Mouse (Mus musculus): ENCODE results near the gene Gm20708. TPM values are rescaled to one million over a fixed set of nuclear protein-coding genes. Genes with fewer than 3 reads are reported as not detected.

Gm20708 gene
- total RNA-seq, 2 experiments from 2014 or later = 31.9 to 62.3 TPM

GRCm38 (mm10) chr11:117880336-117880976, 71.0 kb downstream of the Gm20708 start:
- no peak for ATAC-seq (replicated peaks; ENCODE audit: low FRiP score, poor library complexity, severe bottlenecking)

- ATAC-seq (replicated peaks; ENCODE audit: low FRiP score, poor library complexity, severe bottlenecking) = no peak
Measured at GRCm38 (mm10) chr11:117880977-117881358, 71.5 kb downstream of the Gm20708 start.

- ATAC-seq (replicated peaks; ENCODE audit: low FRiP score, poor library complexity, severe bottlenecking) = no peak
Measured at GRCm38 (mm10) chr11:117881787-117882186, 72.3 kb downstream of the Gm20708 start.

DNA sequence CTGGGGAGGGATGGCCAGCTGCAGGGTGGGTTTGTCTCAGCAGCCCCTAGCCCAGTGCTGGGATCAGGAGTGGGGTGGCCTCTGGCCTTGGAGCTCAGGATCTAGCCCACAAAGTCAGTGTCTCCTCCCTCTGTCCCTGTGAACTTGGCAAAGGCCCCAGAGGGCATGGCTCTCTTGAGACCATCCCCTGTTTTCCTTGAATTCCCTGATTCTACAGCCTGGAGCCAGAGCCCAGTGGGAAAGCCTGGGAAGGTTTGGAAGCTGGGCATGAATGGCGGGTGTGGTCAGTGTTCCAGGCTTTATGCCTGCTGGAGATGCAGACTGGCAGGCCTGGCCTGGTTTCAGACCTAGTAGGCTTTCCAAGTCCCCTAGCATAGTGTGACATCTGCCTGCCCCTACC, 72.7 kb downstream of the Gm20708 start:
- ATAC-seq (replicated peaks; ENCODE audit: low FRiP score, poor library complexity, severe bottlenecking) = no peak

DNA sequence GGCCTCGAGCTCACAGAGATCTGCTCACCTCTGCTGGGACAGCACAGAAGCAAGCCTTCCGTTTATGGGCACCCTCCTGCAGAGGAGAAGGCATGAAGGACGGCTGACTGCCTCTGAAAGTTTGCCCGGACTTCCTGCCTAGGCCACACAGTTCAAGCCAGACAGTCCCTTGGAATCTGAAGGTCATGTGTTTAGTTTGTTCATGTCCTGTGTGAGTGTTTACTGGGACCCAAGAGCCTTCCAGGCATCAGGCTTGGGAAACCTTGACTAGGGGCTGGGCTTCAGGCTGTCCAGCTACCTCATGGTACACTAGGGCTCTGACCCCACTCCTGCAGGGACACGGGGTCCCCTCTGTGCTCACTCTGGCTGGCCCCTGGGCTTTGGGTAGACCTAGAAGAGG, 76.5 kb downstream of the Gm20708 start:
- ATAC-seq (replicated peaks; ENCODE audit: low FRiP score, poor library complexity, severe bottlenecking) = no peak

DNA sequence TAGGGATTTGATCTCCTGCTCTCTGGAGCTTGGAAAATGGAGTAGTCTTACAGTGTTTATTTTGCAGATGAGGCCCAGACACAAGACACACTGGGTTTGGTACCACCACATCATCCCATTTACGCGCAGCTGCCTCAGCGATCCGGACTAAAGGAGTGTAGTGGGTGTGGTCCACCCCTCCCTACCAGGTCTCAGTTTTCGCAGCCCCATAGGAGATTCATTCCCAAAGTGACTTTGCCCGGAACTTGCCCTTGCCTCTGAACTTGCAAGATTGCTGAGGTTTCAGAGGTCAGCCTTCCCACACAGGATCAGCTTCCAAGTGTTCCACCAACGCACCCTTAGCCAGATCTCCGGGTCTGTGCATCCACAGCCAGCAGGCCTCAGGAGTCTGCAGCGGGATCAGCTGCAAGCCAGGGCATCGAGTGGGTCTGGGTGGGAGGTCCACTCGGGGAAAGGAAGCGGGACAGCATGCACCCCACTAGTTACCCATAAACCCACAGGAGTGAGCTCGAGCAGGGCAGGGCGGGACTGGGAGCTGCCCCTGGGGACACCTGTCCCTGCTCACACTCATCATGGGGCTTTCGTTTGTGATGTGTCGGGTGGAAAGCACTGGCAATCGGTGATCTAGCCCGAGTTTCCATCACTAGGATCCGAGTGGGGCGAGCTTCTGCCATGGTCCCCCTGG, 78.8 kb downstream of the Gm20708 start:
- ATAC-seq (replicated peaks; ENCODE audit: low FRiP score, poor library complexity, severe bottlenecking) = no peak

DNA sequence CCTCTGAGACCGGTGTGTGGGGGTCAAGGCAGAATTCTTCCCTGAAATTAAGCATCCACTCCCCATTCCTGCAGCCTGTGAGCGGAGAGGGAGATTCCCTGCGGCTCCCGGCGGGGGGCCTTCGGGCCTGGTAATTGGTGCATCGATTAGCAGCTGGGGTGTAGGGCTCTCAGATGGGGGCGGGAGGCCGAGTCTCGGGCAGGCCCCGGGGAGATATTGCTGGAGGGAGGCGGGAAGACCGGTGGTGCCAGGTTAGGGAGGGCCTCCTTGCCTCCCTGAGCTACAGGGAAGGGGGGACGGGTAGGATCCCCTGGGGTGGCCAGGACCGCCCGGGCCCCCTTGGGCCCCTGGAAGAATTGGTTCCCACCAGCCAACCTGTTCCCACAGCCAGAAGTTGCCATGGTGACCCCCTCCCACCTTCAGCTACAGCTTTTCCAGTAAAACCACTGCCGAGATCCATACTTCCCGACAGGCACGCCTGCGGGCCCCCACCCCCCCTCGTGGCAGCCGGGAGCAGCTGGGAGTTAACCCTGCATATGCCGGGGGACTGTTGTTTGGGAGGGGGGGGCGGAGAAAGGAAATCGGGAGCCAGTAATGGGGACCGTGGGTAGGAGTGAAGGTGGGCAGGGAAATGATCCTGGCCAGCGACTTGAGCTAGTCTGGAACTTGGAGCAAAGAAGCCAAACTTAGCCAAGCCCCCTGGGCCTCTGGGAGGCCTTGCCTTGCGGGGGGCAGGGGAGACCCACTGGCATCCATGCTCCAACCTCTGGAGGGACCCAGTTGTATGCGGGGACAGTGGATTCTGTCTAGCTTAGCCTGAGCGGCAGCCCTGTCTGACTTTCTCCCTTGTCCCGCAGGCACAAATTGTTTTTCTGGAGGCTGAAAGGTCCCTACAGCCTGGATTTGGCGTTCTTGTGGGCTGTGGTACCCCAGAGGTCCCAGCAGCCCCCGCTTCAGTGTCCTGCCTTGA, 79.7 kb downstream of the Gm20708 start:
- no peak for ATAC-seq (replicated peaks; ENCODE audit: low FRiP score, poor library complexity, severe bottlenecking)

Other genes starting within 250 kb of the Gm20708 start
- 5.6 and 6.9 TPM in 2 replicates for gene Tnrc6c, start 155.4 kb upstream of the Gm20708 start, total RNA-seq (2015; ENCODE audit: low replicate concordance)
- gene Tnrc6c, start 155.4 kb upstream of the Gm20708 start, total RNA-seq (2017; ENCODE audit: low replicate concordance) = 6.3 and 9.5 TPM in 2 replicates
- gene Tmc8, start 27.6 kb upstream of the Gm20708 start, total RNA-seq (2015; ENCODE audit: low replicate concordance) = 19.8 and 30.7 TPM in 2 replicates
- 30.9 and 33.7 TPM in 2 replicates for gene Tmc8, start 27.6 kb upstream of the Gm20708 start, total RNA-seq (2017; ENCODE audit: low replicate concordance)
- 199 and 257 TPM in 2 replicates for gene Tmc6, start 27.5 kb upstream of the Gm20708 start, total RNA-seq (2015; ENCODE audit: low replicate concordance)
- 83.1 and 204 TPM in 2 replicates for gene Tmc6, start 27.5 kb upstream of the Gm20708 start, total RNA-seq (2017; ENCODE audit: low replicate concordance)
- gene 6030468B19Rik, start 12.0 kb upstream of the Gm20708 start, total RNA-seq (2015; ENCODE audit: low replicate concordance) = 12.7 and 28.6 TPM in 2 replicates
- 10.6 and 16.1 TPM in 2 replicates for gene 6030468B19Rik, start 12.0 kb upstream of the Gm20708 start, total RNA-seq (2017; ENCODE audit: low replicate concordance)
- 52.9 and 77.2 TPM in 2 replicates for gene Syngr2, start within 50 bp of the Gm20708 start, total RNA-seq (2015; ENCODE audit: low replicate concordance)
- gene Syngr2, start within 50 bp of the Gm20708 start, total RNA-seq (2017; ENCODE audit: low replicate concordance) = 32.5 and 46.5 TPM in 2 replicates
- gene Afmid, start 16.3 kb downstream of the Gm20708 start, total RNA-seq (2015; ENCODE audit: low replicate concordance) = 37.0 and 47.3 TPM in 2 replicates
- 67.8 and 81.4 TPM in 2 replicates for gene Afmid, start 16.3 kb downstream of the Gm20708 start, total RNA-seq (2017; ENCODE audit: low replicate concordance)
- 89.2 and 89.4 TPM in 2 replicates for gene Tk1, start 16.4 kb downstream of the Gm20708 start, total RNA-seq (2015; ENCODE audit: low replicate concordance)
- gene Tk1, start 16.4 kb downstream of the Gm20708 start, total RNA-seq (2017; ENCODE audit: low replicate concordance) = 157 and 212 TPM in 2 replicates
- 83.4 and 115 TPM in 2 replicates for gene Birc5, start 39.6 kb downstream of the Gm20708 start, total RNA-seq (2015; ENCODE audit: low replicate concordance)
- 178 and 180 TPM in 2 replicates for gene Birc5, start 39.6 kb downstream of the Gm20708 start, total RNA-seq (2017; ENCODE audit: low replicate concordance)
- not detected in 2 replicates for gene Tmem235, start 51.1 kb downstream of the Gm20708 start, total RNA-seq (2015; ENCODE audit: low replicate concordance)
- not detected in 2 replicates for gene Tmem235, start 51.1 kb downstream of the Gm20708 start, total RNA-seq (2017; ENCODE audit: low replicate concordance)
- gene Tha1, start 63.8 kb downstream of the Gm20708 start, total RNA-seq (2015; ENCODE audit: low replicate concordance) = not detected in 2 replicates
- 1.6 TPM in 1 of 2 replicates, not detected in the other for gene Tha1, start 63.8 kb downstream of the Gm20708 start, total RNA-seq (2017; ENCODE audit: low replicate concordance)
- 0.19 and 0.42 TPM in 2 replicates for gene Socs3, start 160.4 kb downstream of the Gm20708 start, total RNA-seq (2015; ENCODE audit: low replicate concordance)
- 1.3 and 1.5 TPM in 2 replicates for gene Socs3, start 160.4 kb downstream of the Gm20708 start, total RNA-seq (2017; ENCODE audit: low replicate concordance)
- 9.2 and 14.6 TPM in 2 replicates for gene Pgs1, start 176.6 kb downstream of the Gm20708 start, total RNA-seq (2015; ENCODE audit: low replicate concordance)
- gene Pgs1, start 176.6 kb downstream of the Gm20708 start, total RNA-seq (2017; ENCODE audit: low replicate concordance) = 20.8 and 32.9 TPM in 2 replicates

Data from erythroblast, adult 5-6 weeks (primary cell).